Mouse (Mus musculus) heart, postnatal 0 days (tissue): ENCODE results near the gene Hs2st1. TPM values are rescaled to one million over a fixed set of nuclear protein-coding genes. Genes with fewer than 3 reads are reported as not detected.

Experiments
- ATAC-seq: fragments of 200-750 bp; cut with Nextera tagmentation; 2 replicates; pipeline ENCODE4 v1.8.0; 2017; ENCODE audit warnings: low read depth, moderate number of reproducible peaks, moderate library complexity; ENCODE audit not compliant: insufficient read depth
- DNase-seq: peaks from one replicate; pipeline ENCODE4 v3.0.0-alpha.2; 2016; ENCODE audit warnings: low spot score
- H3K27ac ChIP-seq: fragments of 300-500 bp; sonication (generic); 2 replicates; pipeline ENCODE4 v1.5.1; 2014; ENCODE audit warnings: low read depth, mild to moderate bottlenecking
- H3K27me3 ChIP-seq: fragments of 300-500 bp; sonication (generic); 2 replicates; pipeline ENCODE4 v1.6.1; 2014; ENCODE audit warnings: low read length, mixed read lengths; ENCODE audit not compliant: control insufficient read depth, insufficient read depth
- H3K36me3 ChIP-seq: fragments of 300-500 bp; sonication (generic); replicated peaks from 2 replicates; pipeline ENCODE4 v1.6.1; 2014; ENCODE audit warnings: low read length, mixed read lengths; ENCODE audit not compliant: control insufficient read depth, insufficient read depth
- H3K4me1 ChIP-seq: fragments of 300-500 bp; sonication (generic); 2 replicates; pipeline ENCODE4 v1.6.1; 2014; ENCODE audit warnings: antibody characterized with exemption; ENCODE audit not compliant: control insufficient read depth, insufficient read depth
- H3K4me2 ChIP-seq: fragments of 300-500 bp; sonication (generic); 2 replicates; pipeline ENCODE4 v1.6.1; 2014; ENCODE audit warnings: low read depth, mild to moderate bottlenecking, low read length, moderate library complexity
- H3K4me3 ChIP-seq: fragments of 300-500 bp; sonication (generic); 2 replicates; pipeline ENCODE4 v1.5.1; 2014; ENCODE audit warnings: low read depth, low read length
- H3K9ac ChIP-seq: fragments of 300-500 bp; sonication (generic); replicated peaks from 2 replicates; pipeline ENCODE4 v1.6.1; 2014; ENCODE audit warnings: low read depth, low read length, mixed read lengths
- H3K9me3 ChIP-seq: fragments of 300-500 bp; sonication (generic); replicated peaks from 2 replicates; pipeline ENCODE4 v1.6.1; 2016; ENCODE audit warnings: low read length; ENCODE audit not compliant: control insufficient read depth
- CTCF ChIP-seq: IDR thresholded peaks from 2 replicates; pipeline ENCODE4 v1.5.1; 2016; ENCODE audit warnings: antibody characterized with exemption, control low read depth, low read depth
- EP300 ChIP-seq: IDR thresholded peaks from 2 replicates; pipeline ENCODE4 v1.6.1; 2016; ENCODE audit warnings: antibody characterized with exemption, low read depth
- WGBS: fragments of 180-500 bp; shearing (Covaris S2); extraction: QIAGEN DNeasy Blood & Tissue Kit; methylation state at CpG from one replicate; pipeline ENCODE4 v1.1.7; 2014; 5-methylcytosine and 5-hydroxymethylcytosine counted together
- polyA plus RNA-seq: library from polyadenylated mRNA; unstranded; fragments of >200 nt; fragmentation: Nextera tagmentation; extraction: Ambion mirVana; gene quantifications from 2 replicates; pipeline ENCODE4 v1.2.1, GENCODE M21; 2015
- total RNA-seq: library from RNA; depleted of rRNA; stranded (reverse); fragments of >200 nt; gene quantifications from 2 replicates; pipeline ENCODE4 v1.2.3, GENCODE M21; 2014; ENCODE audit warnings: low replicate concordance

The Hs2st1 gene
- total and polyA plus RNA-seq, 2 experiments from 2014 or later = 3.5 to 9.0 TPM

GRCm38 (mm10) chr3:144399358-144400096, 170.5 kb downstream of the Hs2st1 start:
- H3K4me3 ChIP-seq = no peak overlapping the region; the same call in 1 of the 2 replicates
- H3K9ac ChIP-seq = no peak overlapping the region
- peak overlapping the region; percentile 41 for H3K4me2 ChIP-seq
- no peaks in the 10 kb centered on the region for H3K36me3 ChIP-seq
- peaks cover 9% of the 10 kb centered on the region; the same call in 1 of the 2 replicates for H3K4me1 ChIP-seq
- H3K9me3 ChIP-seq = no peaks in the 10 kb centered on the region
- peak; percentile 81 for DNase-seq
- ATAC-seq = peak; percentile 81
- H3K27ac ChIP-seq = peak overlapping the region; percentile 23; the same call in 1 of the 2 replicates
- 39% methylated on average over 21 of the region's 21 CpGs for WGBS
- no peak for TF ChIP-seq EP300
- peak; percentile 84 for TF ChIP-seq CTCF
- H3K27me3 ChIP-seq = no peaks in the 10 kb centered on the region

- no peaks in the 10 kb centered on the region for H3K9me3 ChIP-seq
- no peak overlapping the region for H3K4me3 ChIP-seq
- no peaks in the 10 kb centered on the region for H3K27me3 ChIP-seq
- H3K27ac ChIP-seq = no peak overlapping the region
- no peak overlapping the region for H3K9ac ChIP-seq
- no peak for DNase-seq
- no peak overlapping the region for H3K4me2 ChIP-seq
- peaks cover 9% of the 10 kb centered on the region; the same call in 1 of the 2 replicates for H3K4me1 ChIP-seq
- H3K36me3 ChIP-seq = no peaks in the 10 kb centered on the region
- no peak for ATAC-seq
- 0 out of 2 replicates have a peak, but pooled peaks have one; percentile 13 for TF ChIP-seq CTCF
- no peak for TF ChIP-seq EP300
- 74% methylated on average over 7 of the region's 7 CpGs for WGBS
Measured at GRCm38 (mm10) chr3:144398166-144398565, 171.8 kb downstream of the Hs2st1 start.

GRCm38 (mm10) chr3:144396478-144396877, 173.5 kb downstream of the Hs2st1 start:
- no peak for DNase-seq
- Histone ChIP-seq H3K27me3 (no peaks in the 10 kb centered on the region), H3K9ac (no peak overlapping the region), H3K36me3 (no peaks in the 10 kb centered on the region), H3K9me3 (no peaks in the 10 kb centered on the region), H3K4me3 (no peak overlapping the region), H3K4me1 (peaks cover 9% of the 10 kb centered on the region; the same call in 1 of the 2 replicates), H3K27ac (no peak overlapping the region), H3K4me2 (no peak overlapping the region)
- no peak for ATAC-seq
- TF ChIP-seq EP300 (no peak), CTCF (no peak)
- 59% methylated on average over 17 of the region's 17 CpGs for WGBS

- Histone ChIP-seq H3K27ac (no peak overlapping the region), H3K27me3 (no peaks in the 10 kb centered on the region), H3K9ac (no peak overlapping the region), H3K9me3 (no peaks in the 10 kb centered on the region), H3K4me2 (no peak overlapping the region), H3K4me1 (no peaks in the 10 kb centered on the region), H3K4me3 (no peak overlapping the region), H3K36me3 (no peaks in the 10 kb centered on the region)
- ATAC-seq = no peak
- 72% methylated on average over 7 of the region's 7 CpGs for WGBS
- no peak for TF ChIP-seq CTCF
- no peak for TF ChIP-seq EP300
- no peak for DNase-seq
Measured at GRCm38 (mm10) chr3:144394454-144394943, 175.5 kb downstream of the Hs2st1 start.

GRCm38 (mm10) chr3:144386446-144386845, 183.5 kb downstream of the Hs2st1 start:
- ATAC-seq (no peak), DNase-seq (no peak)
- no peaks in the 10 kb centered on the region for H3K36me3 ChIP-seq
- no peaks in the 10 kb centered on the region for H3K4me1 ChIP-seq
- no peak overlapping the region for H3K9ac ChIP-seq
- H3K4me2 ChIP-seq = no peak overlapping the region
- no peak overlapping the region for H3K27ac ChIP-seq
- H3K27me3 ChIP-seq = no peaks in the 10 kb centered on the region
- 73% methylated on average over 4 of the region's 4 CpGs for WGBS
- TF ChIP-seq EP300 (no peak), CTCF (no peak)
- no peaks in the 10 kb centered on the region for H3K9me3 ChIP-seq
- H3K4me3 ChIP-seq = no peak overlapping the region
